Mouse (Mus musculus): ENCODE results near the gene Parp3.

The Parp3 gene

DNA sequence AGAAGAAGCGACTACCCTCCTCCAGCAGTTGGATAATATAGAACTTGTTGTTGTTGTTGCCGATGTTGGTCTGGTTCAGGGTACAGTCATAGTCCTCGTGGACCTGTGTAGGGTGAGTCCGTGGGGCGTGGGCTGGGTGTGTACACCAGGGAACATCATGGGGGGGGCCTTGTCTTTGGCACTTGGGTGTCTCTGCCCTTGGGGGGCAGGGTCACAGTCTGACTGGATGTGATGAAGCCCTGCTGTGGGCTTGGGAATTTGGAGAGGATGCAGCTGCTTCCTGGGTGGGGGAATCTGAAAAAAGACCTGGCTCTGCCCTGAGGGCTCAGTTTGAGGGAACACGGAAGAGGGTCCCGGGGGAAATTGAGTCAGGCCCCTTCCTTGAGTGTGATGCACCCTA is 1.7 kb downstream of the Parp3 start:
- DNase-seq (ENCODE audit: low spot score in 2 of 2): peak in 1 of 2 experiments; percentile 15

DNA sequence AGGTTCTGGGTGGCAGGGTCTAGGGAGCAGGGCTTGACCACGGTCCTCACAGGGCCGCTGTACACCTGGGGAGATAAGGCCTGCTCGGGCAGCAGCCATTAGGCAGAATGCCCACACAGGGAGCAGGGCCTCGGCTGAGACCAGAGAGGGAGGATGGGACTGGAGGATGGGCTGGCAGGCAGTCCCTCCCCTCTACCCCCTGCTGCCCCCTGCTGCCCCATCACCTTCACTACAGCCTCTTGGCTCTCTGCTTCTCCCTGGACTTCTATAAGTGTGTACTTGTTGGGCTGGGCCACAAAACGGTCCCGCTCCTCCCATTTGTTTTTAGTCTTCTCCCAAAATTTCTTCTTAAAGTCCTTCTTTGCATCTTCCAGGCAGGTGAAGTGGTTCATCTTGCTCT is 2.3 kb downstream of the Parp3 start:
- DNase-seq (ENCODE audit: low spot score in 2 of 2): peak; percentile 43 to 74

DNA sequence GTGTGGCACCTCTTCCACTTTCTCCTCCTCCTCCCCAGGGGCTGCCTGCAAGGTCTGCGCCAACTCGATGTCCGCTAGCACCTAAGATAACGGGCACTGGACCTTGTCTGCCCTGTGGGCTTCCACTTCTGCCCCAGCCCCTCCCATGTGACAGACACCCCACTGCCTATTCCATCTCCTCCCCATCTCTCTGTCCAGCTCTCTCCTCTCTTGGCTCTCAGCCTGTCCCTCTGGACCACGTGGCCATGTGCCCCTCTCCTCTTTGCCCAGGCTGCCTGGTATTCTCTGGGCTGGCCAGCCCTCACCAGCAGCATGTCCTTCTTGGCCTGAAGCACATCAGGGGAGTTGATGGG is 3.0 kb downstream of the Parp3 start:
- peak in 1 of 2 experiments; percentile 26 for DNase-seq (ENCODE audit: low spot score in 2 of 2)

DNA sequence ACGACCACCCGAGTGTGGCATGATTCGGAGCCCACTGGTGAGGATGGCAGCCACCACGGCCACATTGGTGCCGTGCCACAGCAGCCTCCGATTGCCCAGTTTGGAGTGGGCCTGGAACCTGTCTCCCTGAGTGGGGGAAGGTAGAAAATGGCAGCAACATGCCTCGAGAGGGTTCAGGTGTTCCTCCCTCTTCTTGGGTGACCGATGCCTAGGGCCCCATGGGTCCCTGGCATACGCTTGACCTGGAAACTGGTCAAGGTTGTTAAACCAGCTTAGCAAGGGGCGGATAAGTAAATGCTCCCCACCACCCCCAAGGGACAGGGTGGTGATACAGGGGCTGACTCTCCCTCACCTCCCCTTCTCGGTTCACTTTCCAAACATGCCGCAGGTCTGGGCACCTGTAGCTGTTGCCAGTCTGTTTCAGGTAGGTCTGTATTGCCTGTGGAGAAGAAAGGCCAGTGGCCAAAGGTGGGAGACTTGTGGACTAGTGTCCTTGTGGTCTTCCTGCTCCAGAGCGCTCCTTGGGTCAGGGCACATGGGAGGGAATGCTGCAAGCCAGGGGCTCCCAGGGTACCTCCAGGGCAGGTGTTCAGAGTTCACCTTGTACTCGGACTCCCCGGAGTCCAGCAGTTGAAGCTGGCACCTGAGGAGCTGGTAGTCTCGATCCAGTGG is 3.5 kb downstream of the Parp3 start:
- no peak for DNase-seq (ENCODE audit: low spot score in 2 of 2)

DNA sequence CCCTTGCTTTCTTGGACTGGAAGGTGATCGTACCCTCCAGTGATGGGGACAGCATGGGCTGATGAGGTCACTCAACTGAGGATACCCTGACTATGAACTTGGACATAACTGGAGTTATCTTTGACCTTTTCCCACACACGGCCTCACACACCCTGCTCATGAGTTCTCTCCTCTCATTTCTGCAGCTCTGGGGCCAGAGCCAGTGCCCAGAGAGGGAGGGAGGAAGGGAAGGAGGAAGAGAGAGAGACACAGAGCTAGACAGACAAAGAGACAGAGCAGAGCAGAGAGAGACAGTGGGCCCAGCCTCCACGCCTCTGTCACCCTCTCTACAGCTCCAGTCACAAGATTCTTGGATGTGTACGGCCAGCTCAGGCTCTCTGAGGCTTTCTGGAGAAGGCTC is 4.4 kb downstream of the Parp3 start:
- DNase-seq (ENCODE audit: low spot score in 2 of 2): peak in 1 of 2 experiments; percentile 16

DNA sequence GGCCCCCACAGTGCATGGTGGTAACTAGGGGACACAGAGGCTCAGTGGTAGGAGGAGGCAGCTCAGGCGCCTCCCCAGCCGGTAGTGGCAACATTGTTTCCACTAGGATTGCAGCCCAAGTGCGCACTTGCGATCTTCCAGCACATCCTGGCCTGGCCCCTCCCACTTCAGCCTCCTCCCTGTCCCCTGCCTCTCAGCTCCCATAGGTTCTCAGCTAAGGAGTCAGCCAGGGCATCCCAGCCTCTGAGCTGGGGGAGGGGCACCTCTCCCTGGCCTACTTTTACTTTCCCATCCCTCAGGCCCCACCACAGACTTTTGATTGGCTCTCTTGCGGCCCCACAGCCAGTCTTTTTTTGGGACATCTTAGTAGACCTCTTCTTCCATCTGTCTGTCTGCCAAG is 4.9 kb downstream of the Parp3 start:
- DNase-seq (ENCODE audit: low spot score in 2 of 2): peak in 1 of 2 experiments; percentile 19

DNA sequence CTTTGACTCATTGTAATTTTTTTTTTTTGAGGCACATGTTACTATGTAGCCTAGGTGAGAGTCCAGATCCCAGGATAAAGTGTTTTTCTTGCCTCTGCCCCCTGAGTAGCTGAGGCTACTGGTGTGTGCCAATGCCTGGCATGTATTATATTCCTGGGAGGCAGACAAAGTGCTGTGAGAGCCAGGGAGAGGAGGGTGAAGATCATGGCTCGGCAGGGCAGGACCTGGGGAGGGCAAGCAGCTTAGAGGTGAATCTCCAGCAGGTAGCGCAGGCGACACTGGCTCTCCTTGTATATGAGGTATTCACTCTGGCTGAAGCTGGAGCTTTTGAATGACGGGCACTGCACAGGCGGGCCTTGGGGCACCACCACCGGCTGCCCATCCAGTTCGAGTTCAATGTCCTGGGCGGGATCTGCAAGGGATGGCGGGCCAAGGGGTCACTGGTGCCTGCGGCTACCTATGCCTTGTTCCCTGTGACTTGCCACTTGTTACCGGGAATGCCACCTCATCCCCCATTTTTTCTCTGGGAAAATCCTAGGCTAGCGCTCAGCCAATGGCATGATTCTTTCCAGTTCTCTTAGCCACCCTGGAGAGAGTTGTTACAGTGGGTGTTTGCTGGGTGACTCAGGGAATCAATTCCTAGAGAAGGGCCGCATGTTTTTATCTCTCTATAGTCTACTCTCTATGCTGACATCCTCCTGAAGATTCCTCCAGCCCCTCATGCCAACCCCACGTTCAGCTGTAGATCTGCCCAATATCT is 5.6 kb downstream of the Parp3 start:
- DNase-seq (ENCODE audit: low spot score in 2 of 2): peak in 1 of 2 experiments; percentile 17

DNA sequence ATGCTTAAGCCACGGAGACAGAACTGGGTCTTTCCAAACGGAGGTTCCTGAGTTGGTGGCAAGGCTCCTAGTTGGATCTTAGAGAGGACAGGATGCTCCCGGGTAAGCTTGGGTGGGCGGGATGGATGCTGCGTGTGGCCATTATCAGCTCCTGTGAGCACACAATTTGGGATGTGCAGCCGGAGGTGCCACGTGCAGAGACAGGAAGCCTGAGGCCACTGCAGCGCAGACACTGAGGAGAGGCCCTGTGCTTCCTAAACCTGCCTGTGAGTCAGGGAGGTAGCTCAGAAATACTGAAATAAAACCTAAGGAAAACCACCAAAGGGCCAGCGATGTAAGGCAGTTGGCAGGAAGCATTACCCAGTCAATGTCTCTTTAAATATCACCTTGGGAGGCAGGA is 7.0 kb downstream of the Parp3 start:
- DNase-seq (ENCODE audit: low spot score in 2 of 2): no peak

DNA sequence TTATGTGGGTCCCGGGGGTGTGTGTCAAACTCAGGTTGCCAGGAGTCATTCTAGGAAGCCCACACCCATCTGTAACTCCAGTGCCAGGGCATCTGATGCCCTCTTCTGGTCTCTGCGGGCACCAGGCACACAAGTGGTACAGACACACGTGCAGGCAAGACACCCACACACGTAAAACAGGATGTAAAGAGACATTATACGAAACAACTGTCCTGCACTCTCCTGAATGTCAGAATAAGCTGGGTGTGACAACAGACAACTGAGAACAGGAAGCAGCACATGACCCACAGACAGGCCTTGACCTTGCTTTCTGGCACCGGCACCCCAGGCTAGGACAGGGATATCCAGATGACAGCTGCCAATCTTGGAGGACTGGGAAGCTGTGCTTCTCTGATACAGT is 7.4 kb downstream of the Parp3 start:
- DNase-seq (ENCODE audit: low spot score in 2 of 2): no peak

DNA sequence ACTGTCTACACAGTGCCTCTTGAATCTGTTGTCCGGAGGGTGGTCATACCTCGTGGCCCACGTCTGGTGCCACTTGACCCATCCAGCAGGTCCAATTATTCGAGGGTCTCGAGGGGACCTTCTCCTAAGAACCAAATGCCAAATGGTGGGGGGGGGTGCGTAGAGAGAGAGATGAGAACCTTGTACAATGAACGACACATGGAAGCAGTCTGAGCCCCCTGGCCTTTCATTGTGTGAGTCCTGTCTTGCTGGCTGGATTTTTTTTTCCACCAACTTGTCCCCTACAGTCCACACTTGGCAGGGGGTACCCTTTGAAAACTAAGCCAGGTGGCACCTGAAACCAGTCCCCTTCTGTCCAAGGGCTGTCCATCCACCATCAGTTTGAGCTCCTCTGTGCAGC is 9.0 kb downstream of the Parp3 start:
- no peak for DNase-seq (ENCODE audit: low spot score in 2 of 2)

DNA sequence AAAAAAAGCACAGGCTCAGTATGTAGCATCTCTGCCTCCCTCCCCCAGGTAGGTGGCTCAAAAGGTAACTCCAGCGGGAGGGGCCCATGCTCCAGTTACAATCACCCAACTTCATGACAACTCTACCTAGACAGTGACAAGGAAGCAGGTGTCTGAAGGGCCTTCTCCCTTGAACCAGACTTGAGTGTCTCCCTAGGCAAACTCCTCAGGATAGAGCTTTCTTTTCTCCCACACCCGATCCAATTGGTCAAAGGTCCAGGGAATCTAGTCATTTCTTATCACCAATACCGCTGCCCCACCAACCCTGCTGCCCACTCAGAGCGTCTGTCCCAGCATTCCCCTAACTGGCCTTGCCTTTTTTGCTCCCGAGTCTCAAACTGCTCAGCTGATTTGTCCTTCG is 10.0 kb downstream of the Parp3 start:
- no peak for DNase-seq (ENCODE audit: low spot score in 2 of 2)

DNA sequence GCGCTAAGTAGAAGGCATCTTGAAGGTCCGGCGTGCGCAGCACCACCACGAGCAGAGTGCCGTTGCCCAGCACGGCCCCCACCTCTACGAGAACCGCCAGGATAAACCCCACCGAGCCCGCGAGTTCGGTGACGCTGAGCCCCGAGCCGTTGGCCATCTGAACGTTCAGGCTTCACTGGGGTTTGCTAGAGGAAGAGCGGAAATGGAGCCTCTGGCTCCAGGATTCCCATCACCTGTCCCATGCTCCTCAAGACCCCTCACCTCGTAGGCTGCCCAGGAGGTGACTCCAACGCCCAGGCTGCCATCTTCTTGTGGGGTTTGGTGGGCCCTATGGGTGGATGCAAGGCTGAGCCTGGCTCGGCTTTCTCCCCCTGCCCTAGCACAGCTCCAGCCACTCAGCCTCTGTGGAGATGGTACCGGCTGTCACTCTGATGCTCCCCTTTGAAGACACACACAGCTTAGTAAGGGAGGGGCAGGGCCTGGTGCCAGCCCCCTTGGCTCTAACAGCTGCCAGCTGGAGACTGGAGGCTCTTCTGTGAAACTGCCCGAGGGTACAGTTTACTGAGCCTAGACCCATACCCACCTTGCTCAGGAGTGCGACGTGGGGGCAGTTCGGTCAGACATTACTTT is 11.1 kb downstream of the Parp3 start, which contains the start of gene Gpr62:
TSS of gene Gpr62 (minus strand) at position 368 of the 630 bp plus-strand sequence.
- DNase-seq (ENCODE audit: low spot score in 2 of 2): peak in 1 of 2 experiments; percentile 82

DNA sequence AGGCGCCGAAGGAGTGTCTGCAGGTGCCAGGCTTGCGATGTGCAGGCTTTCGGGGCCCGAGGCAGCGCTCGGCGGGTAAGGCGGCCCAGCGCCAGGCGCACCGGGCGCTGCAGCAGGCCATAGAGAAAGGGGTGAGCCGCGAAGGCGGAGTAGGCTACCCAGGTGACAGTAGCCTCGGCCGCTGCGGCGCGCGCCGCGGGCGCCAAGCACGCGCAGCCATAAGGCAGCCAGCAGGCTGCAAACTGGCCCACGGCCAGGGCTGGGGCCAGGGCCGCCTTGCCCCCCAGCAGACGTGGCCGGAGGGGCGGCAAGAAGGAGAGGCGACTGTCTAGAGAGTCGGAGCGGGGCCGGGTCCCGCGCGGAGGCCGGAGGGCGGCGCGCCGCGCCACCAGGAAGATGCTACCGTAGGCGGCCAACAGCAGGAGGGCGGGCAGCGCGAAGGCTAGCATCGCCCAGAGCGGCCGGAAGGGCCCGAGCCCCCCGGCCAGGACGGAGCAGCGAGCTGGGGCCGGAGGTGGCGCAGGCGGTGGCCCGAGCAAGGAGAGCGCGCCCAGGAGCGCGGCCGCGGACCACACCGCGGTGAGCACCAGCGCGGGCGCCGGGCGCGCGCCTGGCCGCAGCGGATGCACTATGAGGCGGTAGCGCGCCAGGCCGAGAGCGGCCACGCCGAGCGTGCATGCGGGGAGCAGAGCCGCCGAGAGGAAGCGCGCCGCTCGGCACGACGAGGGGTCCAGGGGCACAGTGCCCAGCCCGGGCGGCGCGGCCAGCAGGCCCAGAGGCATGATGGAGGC is 11.8 kb downstream of the Parp3 start:
- DNase-seq (ENCODE audit: low spot score in 2 of 2): peak; percentile 59 to 86

DNA sequence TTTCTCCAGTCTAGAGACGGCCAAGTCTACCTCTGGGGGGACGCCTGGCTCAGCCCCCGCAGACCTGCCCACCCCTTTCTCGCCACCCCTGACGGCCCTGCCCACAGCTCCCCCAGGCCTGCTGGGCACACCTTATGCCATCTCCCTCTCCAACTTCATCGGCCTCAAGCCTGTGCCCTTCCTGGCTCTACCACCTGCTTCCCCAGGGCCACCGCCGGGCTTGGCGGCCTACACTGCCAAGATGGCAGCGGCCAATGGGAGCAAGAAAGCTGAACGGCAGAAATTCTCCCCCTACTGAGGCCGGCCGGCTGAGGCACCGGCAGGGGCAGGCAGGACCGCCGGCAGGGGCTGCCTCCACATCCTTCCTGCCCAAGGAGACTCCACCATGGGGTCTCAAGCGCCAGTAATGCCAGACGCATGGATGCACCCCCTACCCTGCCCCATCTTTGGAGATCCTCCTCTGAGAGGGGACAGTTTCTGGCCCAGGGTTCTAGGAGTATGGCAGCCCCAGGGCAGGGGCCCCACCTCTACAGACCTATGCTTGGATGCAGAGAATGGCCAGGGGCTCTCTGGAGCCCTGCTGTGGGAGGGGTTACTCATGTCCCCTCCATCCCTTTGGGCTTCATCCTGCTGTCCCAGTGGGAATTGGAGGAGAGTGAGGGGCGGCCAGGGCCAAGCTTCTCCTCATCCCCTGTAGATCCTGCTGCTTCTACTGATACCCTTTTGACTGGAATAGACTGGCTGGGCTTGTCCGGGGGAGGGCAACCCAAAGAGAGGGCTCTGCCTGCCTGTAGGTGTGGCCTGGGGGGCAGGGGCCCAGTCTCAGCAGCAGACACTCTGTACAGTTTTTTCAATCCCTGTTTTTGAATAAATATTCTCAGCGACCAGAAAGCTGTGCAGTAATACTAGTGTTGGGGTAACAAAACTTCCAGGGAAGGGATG is 13.4 kb downstream of the Parp3 start:
- DNase-seq (ENCODE audit: low spot score in 2 of 2): peak in 1 of 2 experiments; percentile 67

DNA sequence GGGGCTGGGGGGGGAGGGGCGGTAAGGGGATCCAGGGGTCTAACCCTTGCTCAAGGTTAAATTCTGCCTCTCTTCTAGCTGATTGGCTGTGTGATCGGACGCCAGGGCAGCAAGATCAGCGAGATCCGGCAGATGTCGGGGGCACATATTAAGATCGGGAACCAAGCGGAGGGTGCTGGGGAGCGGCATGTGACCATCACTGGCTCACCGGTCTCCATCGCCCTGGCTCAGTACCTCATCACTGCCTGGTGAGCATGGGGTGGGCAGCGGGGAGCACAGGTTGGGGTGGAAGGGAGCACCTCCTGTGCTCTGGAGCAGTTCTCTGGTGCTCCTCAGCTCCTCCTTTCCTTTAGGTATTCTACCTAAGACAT is 14.3 kb downstream of the Parp3 start:
- DNase-seq (ENCODE audit: low spot score in 2 of 2): no peak

DNA sequence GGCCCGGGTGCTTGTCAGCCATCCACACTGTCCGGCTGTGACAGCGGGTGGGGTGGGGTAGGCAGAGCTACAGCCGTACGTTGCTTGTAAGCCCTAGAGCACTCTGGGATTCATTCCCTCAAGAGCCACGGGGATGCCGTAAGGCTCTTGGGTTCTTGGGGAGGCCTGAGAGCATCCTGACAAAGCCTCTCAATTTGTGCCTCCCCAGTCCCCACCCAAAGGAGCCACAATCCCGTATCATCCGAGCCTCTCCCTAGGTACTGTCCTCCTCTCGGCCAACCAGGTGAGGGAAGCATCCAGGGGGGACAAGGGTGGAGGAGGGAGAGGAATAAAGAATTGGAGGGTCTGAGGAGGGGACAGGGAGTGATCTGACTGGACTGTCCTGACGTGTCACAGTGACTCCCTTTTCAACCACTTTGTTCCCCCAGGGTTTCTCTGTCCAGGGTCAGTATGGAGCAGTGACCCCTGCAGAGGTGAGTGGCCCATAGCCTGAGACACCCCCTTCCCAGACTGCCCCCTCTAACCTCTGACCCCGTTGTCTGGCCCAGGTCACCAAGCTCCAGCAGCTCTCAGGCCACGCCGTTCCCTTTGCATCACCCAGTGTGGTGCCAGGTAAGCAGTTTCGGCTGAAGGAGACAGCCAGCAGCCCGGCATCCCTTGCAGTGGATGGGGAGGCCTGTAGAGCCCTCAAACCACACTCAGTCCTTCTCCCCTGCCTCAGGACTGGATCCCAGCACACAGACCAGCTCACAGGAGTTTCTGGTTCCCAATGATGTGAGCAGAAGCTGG is 14.9 kb downstream of the Parp3 start:
- no peak for DNase-seq (ENCODE audit: low spot score in 2 of 2)

DNA sequence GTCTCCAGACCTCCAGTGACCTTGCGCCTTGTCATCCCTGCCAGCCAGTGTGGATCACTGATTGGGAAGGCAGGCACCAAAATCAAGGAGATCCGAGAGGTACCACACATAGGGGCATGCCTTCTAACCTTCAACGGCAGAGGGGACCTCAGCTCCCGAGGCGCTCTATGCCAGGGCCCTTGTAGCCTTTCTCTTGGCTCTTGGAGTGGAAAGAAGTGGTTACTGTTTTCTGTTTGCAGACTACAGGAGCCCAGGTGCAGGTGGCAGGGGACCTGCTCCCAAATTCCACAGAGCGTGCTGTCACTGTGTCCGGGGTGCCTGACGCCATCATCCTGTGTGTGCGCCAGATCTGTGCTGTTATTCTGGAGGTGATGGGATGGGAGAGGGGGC is 15.7 kb downstream of the Parp3 start:
- no peak for DNase-seq (ENCODE audit: low spot score in 2 of 2)

DNA sequence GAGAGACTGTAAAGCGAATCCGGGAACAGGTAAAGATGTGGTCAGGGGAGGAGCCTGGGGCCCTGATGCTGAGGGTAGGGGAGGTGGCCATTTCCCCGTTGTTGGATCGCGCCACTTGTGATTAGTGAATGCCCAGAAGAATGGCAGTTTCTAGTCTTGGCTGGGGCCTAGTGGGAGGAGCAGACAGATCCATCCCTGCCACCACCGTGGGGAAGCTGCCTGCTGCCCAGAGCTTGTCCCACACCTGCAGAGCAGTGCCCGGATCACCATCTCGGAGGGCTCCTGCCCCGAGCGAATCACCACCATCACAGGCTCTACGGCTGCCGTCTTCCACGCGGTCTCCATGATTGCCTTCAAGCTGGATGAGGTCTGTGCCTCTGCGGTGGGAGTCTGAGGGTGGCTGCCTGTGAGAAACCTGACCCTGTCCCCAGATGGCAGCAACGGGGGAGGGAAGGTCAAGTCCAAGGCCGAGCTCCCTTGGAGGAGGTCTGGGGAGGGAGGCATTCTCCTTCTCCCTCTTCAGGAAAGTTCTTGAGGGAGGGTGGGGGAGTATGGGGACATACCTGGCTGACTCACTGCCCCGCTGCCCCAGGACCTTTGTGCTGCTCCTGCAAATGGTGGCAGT is 16.2 kb downstream of the Parp3 start:
- DNase-seq (ENCODE audit: low spot score in 2 of 2): no peak

DNA sequence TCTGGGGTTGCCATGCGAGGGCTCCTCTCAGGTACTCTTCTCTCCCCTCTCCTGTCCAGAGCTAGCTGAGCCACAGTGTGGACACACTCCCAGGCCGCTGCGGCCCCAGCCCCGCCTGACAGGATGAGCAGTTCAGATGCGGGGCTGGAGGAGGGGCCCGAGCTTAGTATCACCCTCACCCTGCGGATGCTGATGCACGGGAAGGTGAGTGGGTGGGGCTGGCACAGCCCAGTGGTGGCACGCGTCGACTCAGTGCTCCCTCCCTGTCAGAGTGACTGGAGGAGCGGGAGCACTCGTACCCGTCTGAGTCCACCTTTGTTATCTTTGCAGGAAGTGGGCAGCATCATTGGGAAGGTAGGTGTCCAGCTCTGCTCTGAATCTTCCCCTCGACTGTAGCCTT is 16.8 kb downstream of the Parp3 start:
- DNase-seq (ENCODE audit: low spot score in 2 of 2): no peak

DNA sequence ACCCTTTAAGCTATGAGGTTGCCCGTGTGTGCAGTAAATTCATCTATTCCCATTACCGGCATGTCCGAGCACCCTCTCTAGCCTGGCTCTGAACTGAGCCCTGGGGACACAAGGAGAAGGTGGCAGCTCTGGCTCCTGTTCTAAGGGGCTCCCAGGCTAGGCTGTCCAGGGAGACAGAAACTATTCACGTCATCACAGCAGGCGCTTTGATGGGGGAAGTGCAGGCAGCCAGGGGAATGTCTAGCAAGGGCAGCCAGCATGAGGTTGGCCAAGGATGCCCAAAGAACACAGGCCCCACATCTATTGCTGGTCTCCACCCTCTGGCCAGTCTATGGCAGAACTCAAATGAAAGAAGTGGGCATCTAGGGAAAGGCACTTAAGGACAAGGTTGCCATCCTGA is 18.8 kb downstream of the Parp3 start:
- DNase-seq (ENCODE audit: low spot score in 2 of 2): no peak

Data from cerebellum, postnatal 4 days (tissue).